Mouse (Mus musculus) left cerebral cortex, postnatal 25 days (tissue): ENCODE data around the gene Cox10. TPM values are rescaled to one million over a fixed set of nuclear protein-coding genes. Genes with fewer than 3 reads are reported as not detected.
"Not testable (repeated sequence)": the region's sequence is repeated elsewhere in the genome, so short reads cannot be mapped to it uniquely, and the experiment has no call there.

Source experiments
- DNase-seq, 2 experiments: peaks; one replicate each; pipeline ENCODE4 v3.0.0; 2022; ENCODE audit warnings: low spot score in 2 of 2, mixed read lengths in 1 of 2
- intact Hi-C: fragments of 180-260 bp; cut with DNase I; formaldehyde crosslinking; loops from one replicate; pipeline ENCODE4 v1.15.1; 2025
- total RNA-seq, 2 experiments: library from RNA; stranded (reverse); gene quantifications; 2 replicates each; pipeline ENCODE4 v1.2.3; 2021

The Cox10 gene
- total RNA-seq, result 10 to 100 TPM; 26.6 to 27.4 TPM

DNA sequence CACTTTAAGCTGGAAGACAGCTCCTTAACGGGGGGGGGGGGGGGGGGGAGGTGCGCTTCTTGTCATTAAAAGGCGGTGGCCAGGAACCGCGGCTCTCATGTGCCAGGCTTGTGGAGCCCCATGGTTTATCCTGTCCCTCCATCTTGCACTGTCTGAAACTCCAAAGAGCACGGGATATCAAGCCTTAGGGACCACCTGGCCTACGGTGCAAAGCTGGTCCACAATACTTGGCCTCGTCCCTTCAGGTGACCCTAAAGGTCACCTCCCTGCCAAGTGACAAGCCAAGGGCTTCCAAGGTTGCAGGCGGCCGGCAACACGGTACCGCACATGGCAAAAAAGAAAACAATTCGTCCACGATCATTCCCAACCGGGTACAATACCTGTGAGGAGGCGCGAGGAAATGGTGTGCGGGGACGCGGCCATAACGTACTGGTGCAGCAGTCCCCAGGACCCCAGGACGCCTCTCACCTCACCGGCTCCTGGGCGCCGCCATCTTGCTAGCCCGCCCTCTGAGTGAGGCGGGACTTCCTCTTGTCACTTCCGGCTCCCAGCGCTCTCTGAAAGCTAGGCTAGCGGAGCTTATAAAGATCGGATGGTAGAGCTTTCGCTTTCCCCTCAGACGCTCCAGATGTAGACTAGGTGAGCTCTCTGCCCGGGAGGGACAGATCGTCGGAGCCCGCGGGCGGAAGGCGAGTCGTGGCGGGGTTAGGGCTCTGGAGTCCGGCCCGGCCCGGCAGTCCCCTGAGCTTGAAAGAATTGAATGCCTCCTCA lies at the start of gene Cox10:
Gene Cox10 (minus strand): TSS at position 513 of the 771 bp plus-strand sequence.
- DNase-seq, result peak; percentile 85 to 89
- intact Hi-C loops, result loop anchor here (1.0 to 5.0 kb wide), 3 partner anchors 157 to 363 kb away; partner anchors contain the start of gene Hs3st3b1

DNA sequence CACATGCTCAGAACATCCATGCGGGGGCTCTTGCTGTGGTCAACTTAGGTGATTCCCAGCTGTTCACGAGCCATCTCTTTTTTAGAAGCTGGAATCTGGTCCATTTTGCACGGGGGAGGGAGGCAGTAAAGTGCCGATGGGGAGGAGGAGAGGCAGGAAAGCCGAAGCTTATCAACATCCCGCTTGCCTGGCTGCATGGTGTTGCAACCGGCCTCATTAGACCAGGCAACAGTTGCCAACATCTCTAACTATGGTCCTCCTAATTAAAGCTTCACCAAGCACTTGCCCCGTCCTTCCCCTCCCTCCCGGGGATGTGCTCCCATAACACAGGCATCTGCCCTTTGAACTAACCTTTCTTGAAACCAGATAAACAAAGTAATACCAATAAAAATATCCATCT lies 48.7 kb upstream of the Cox10 start:
- DNase-seq, result no peak
- intact Hi-C loops, result no loop called here

DNA sequence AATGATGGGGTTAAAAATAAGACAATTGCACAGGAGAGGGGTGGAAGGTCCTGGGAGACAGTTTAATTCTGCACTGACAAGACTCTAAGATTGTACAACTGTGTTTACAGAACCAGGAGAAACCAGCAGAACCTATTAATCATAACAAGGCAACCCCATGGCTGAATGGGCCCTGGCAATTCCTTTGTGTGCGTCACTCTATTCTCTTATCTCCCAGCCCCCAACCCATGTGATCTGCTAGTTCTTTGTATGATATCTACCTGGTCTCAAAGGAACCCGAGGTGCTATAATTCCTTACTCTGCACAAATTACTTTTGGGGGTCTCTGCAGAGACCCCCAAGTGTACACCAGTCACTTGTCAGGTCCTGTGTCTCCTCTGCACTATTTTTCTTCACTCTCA lies 46.2 kb upstream of the Cox10 start:
- intact Hi-C loops, result no loop called here
- DNase-seq, result no peak

DNA sequence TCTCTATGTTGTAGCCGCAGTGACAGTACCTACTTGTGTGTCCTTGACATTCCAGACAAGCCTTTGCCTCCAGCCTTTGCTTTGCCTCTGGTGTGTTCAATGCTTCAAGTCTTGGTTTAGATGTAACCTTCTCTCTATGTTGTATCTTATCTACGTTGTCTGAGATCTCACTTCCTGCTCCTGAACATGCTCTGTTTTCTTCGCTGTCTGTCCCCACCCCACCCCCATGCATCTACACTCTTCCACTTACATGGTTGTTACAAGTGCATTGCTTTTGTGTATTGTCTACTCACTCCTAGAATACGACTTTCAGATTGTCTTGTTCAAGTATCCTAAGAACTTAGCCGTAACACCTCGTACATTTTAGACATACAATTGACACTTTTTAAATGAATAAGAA lies 43.9 kb upstream of the Cox10 start:
- DNase-seq, intact Hi-C loops: not testable (repeated sequence)

DNA sequence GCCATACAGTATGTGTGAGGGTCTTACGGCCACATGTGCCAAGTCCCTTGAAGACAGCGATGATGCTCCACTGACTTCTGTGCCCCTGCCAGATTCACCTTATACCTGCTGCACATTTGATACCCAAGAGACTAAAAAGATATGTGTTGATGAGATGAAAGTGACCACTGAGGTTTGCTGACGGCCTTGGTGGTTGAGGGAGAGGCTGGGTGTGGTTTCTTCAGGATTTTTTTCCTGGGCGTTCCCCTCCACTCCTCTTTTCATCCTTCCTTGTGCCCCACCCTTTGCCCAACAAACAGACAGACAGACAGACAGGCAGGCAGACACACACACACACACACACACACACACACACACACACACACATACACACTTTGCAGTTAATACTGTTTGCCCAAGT lies 37.4 kb upstream of the Cox10 start:
- intact Hi-C loops, result no loop called here
- DNase-seq, result no peak

DNA sequence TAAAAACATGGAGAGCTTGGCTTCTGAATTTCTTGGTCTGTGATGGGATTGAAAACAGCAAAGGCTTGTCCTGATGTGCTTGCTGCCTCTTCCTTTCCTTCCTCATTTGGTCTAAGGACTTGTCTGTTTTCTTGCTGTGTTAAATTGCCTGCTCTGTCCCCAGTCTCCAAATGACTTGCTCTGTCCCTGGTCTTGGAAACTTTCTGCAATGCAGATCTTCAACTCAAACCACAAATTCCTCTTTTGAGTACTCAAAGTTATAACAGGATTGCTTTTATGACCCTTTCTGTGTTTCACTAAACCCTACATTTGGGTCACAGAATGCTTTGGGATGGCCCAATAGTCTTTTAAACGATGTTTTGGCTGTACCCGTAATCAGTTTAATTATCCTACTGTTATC lies 36.6 kb upstream of the Cox10 start:
- no peak for DNase-seq
- intact Hi-C loops, result no loop called here

DNA sequence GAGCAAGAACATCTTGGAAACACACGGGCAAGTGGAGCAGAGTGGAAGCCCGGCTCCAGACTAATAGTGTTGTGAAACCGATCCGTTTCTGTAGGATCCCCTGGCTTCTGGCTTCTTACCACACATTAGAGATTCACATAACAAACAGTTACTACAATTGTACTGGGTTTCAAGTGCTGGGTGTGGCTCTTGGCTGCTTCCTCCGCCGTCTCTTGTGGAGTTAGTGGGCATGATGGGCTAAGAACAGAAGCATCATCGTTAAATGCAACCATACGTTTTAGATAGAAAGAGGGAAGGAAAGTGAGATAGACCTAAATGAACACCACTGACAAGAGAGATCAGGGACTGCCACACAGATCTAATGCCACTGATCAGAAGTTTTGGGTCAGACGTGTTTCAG lies 35.8 kb upstream of the Cox10 start:
- intact Hi-C loops, result no loop called here
- DNase-seq, result no peak

DNA sequence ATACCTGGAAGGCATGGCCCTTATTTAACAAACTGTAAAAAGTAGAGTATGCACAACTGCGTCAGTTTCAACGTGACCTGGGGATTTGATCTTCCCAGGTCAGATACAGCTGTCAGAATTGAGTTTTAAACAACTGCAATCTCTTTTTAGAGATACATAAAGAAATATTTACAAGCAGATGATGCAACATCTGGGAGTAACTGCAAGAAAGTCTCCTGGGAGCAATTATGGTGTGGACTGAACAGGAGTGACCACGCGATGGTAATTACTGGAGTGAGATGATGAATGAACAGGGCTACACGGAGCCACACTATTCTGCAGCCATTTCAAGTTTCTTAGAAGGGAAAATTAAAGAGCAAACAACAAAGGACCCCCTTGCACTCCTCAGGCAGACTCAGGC lies 20.8 kb upstream of the Cox10 start:
- intact Hi-C loops, result no loop called here
- DNase-seq, result no peak

DNA sequence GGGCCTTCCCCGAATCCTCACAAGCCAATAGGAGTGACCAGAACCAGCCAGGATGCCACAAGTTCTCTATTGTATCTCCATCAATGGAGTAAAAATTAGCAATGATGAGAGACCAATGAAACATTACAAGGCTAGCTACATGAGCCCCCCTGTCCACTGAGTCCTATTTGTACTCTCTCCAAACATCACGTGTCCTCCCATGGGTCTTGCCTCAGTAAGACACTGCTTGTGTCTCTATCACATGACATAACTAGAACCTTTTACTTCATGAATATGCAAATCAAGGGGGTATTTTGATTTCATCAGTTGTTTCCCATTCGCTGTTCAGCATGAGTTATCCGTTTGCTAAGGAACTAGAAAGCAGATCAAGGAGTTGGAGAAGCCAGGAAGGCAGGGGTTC lies 13.8 kb upstream of the Cox10 start:
- DNase-seq, result no peak
- intact Hi-C loops, result no loop called here

DNA sequence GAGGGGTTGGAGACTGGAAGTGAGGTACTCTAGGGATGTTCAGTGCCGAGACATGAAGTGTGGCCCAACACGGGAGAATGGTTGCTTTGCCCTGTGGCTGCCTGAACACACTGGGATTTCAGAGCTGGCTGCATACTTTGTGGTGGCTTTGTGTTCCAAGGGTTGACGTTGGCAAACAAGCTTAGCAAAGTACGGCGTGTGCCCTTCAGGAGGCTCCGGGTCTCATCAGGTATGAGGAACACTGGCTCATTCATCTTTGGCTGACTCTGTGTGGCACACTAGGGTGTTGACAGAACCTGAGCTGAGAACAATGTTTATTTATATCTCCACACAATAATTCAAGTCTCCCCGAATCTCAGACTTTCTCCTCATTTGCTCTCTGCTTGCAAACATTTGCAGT lies 11.9 kb upstream of the Cox10 start:
- intact Hi-C loops, result no loop called here
- DNase-seq, result no peak

DNA sequence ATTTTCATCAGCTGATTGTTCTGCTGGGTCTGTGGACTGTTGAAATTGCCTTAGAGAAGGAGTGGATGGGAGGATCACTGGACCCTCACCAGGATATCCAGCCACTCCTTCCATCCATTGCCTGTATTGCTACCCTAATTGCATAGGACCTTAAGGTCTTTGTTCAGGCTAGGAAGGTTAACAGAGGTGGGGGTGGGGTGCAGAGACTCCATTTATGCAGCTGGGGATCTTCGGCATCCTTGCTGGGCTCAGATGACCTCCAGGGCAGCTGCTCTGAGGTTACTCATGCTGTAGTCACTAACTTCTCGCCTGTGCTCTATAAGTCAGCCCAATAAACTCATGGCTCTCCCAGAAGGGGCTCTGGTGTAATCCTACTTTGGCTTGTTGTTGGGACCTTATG lies 10.4 kb upstream of the Cox10 start:
- intact Hi-C loops, result no loop called here
- no peak for DNase-seq

DNA sequence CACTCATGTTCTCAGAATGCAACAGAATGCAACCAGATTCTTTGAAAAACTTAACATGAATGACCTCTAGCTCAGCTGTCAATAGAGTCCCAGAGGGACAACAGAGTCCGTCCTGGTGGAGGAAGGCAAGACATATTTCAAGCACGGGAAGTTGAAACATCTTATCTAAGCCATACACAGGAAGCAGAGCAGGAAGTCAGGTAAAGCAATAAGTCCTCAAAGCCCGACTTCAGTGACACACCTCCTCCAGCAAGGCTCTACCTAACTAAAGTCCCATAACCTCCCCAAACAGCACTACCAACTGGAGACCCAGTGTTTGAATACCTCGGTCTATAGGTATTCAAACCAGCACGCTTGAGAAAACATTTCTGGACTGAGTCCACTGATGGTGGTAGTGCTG lies 6.6 kb upstream of the Cox10 start:
- intact Hi-C loops, result no loop called here
- no peak for DNase-seq

DNA sequence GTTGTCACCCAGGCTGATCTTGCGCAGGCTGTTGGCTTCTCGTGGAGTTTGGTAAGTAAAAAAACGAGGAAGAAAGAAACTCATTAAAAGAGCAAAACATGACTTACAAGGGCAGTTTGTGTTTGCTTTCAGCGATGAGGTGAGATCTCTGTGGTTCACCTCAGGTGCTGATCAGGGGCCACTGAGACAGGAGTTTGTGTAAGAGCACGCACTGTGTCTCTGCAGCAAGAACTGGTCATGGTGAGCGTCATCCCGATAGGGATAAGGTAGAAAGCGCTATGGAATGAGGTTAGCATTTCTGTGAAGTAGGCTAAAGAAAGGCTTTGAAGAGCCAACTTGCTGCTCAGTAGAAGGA lies 436 bp upstream of the Cox10 start:
- intact Hi-C loops, result loop anchor here (1.0 to 5.0 kb wide), 3 partner anchors 157 to 363 kb away; partner anchors contain the start of gene Hs3st3b1

DNA sequence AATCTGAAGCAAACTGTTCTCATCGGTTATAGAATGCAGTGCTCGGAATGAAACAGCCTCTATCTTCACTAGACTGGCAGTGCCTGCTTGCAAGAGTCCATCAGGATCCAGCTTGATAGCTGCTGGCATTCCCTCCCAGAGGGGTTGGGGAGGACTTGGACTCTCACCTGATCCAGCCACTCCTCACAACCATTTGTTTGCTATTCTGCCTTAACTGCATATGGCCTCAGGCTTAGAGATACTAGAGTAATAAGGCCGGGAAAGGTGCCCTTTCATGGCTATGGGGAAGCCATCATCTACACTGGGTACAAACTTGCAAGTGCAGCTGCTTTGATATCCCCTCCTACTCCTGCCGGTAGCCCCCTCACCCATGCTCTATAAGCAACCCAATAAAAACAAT lies 3.1 kb downstream of the Cox10 start:
- intact Hi-C loops, result loop anchor here (5.0 kb wide), 2 partner anchors 154 to 366 kb away; partner anchors contain the start of gene Hs3st3b1

More for the DNA sequence above, 436 bp upstream of the Cox10 start:
- no peak for DNase-seq

DNA sequence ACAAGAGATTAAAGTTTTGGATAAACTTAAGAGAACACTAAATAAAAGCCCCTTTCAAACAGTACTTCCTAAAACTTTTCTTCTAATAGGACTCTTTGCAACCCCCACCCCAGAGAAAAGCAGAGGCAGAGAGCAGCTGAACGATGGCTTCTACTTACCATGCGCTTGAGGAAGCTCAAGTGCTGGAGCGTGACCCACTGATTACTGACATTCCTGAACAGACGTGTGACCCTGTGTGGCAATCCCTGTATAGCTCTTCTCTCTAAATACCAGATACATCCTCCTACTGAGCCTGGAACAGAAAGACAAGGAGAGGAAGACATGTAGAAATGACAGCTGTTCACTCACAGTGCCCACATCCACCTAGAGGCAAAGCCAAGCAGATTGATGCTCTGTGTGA lies 5.9 kb downstream of the Cox10 start:
- intact Hi-C loops, result no loop called here
- no peak for DNase-seq

More for the DNA sequence above, 3.1 kb downstream of the Cox10 start:
- no peak for DNase-seq

DNA sequence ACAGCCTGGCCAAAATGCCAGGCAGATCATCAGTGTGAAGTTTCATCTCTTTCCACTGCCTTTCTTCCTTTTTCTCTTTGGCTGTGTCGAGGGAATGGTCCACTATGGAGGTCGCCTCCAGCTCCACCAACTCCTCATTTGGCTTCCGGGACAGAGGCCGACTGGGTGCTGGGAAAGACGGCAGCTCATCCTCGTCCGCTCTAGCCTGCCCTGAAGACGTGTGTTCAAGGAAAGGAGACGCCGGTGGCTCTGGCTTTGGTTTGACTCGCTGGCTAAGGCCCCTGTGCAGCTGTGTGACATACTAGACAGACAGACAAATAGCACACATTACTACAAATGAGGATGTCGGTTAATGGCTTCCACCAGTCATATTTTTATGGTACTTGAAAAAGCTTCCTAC lies 7.7 kb downstream of the Cox10 start:
- DNase-seq, result no peak
- intact Hi-C loops, result no loop called here

DNA sequence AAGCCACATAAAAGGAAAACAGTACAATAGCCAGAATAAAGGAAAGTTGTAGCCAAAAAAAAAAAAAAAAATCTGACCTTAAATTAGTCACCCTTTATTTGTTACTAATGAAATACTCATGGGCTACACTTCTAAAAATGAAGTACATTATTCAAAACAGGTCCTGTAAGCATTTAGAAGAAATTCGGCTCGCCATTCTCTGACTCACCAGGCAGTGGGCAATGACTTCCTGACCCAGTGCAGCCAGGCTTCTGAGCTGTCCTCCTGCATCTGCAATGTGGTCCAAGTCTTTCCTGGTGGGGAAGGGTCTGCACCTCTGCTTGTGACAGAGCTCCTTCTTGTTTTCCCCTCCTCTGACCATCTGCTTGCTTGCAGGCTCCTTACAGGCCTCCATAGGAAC lies 13.3 kb downstream of the Cox10 start:
- intact Hi-C loops, result no loop called here
- no peak for DNase-seq

DNA sequence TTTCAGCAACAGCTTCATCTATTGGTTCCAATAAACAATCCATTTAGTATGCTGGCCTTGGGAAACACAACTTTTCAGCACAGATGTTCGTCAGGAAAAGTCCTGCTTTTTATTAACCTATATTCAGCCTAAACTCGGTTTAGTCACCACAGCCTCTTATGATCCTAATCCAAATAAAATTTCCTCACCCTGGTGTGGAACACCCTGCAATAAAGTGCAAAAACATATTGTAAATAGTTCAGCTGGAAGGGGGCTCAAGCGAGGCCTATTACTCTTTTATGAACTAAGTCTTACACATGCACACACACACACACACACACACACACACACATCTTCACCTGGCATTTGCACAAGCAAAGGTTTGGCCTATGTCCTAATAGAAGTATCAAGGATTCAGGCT lies 16.1 kb downstream of the Cox10 start:
- intact Hi-C loops, result no loop called here
- DNase-seq, result no peak

DNA sequence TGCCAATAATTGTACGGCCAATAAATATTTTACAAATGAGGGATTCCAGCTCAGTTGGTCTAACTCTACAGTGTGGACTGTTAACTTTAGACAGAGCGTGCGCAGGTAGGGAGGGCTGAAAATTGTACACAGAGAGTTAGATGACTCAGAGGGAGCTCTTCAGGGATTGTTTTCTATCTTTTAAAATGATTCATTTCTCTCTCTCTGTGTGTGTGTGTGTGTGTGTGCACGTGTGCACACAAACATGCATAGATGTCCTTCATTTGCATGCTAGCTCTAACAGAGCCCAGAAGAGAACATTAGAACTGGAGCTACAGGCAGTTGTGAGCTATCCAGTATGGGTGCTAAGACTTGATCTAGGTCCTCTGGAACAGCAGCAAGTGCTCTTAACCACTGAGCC lies 17.0 kb downstream of the Cox10 start:
- intact Hi-C loops, result no loop called here
- DNase-seq, result no peak

DNA sequence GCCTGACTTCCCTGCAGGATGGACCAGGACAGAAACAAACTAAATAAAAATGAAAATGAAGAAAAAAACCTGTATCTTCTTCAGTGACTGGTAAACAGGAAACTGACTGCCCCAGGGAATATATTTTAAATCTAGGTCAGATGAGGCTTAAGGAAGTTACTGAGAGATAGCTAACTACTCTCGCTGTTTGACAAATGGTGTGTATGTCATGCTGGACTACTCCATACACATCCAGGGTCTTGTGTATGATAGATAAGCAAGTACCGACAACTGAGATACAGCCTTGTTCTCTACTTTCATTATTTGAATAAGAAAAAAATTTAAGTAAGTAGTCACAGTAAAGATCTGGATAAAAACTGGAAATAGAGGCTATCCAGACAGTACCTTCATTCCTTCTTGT lies 20.0 kb downstream of the Cox10 start:
- intact Hi-C loops, result no loop called here
- DNase-seq, result no peak

DNA sequence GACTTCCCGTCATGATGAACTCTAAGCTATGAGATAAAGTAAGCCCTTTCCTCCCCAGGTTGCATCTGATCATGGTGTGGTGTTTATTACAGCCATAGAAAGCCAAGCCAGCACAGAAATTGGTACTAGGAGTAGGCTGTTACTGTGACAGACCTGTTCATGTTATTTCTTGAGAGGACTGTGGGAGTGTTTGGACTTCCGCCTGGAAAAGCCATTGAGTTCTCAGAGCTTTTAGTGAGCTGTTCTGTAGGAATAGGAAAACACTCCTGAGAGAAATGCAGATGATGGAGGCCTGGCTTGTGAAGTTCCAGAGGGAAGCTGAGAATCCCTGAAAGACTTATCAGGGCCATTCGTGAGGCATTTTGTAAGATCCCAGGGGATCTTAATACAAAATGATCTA lies 20.8 kb downstream of the Cox10 start:
- intact Hi-C loops, result no loop called here

DNA sequence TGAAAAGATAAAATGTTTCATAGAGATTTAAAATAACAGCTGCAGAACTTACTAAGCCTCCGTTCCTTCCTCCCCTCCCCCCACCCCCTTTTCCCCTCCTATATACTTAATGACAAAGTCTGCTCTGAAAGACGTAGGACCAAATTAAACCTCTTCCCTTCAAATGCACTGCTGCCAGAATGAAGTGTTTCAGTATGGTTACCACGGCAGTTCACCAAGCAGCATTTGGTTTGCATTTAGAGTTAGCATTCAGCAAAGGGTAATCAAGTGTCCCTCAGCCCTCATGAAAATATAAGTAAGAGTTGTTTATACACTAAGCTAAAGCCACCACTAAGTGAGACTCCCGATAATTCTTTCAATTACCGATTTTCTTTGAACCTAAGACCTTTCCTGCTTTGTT lies 25.9 kb downstream of the Cox10 start:
- intact Hi-C loops, result no loop called here
- no peak for DNase-seq

More for the DNA sequence above, 20.8 kb downstream of the Cox10 start:
- peak; percentile 39 to 91 for DNase-seq
